Mouse (Mus musculus) heart, embryonic 12.5 days (tissue): ENCODE results near the gene Fam69a. TPM values are rescaled to one million over a fixed set of nuclear protein-coding genes. Genes with fewer than 3 reads are reported as not detected.

Experiments
- ATAC-seq: fragments of 200-750 bp; cut with Nextera tagmentation; 2 replicates; pipeline ENCODE4 v1.8.0; 2017; ENCODE audit warnings: moderate TSS enrichment, moderate library complexity; ENCODE audit not compliant: insufficient number of reproducible peaks, low FRiP score
- H3K27ac ChIP-seq: fragments of 300-500 bp; sonication (generic); 2 replicates; pipeline ENCODE4 v1.5.1; 2016; ENCODE audit warnings: mild to moderate bottlenecking, moderate library complexity; ENCODE audit not compliant: poor library complexity, severe bottlenecking
- H3K27me3 ChIP-seq: fragments of 300-500 bp; sonication (generic); replicated peaks from 2 replicates; pipeline ENCODE4 v1.6.1; 2016; ENCODE audit warnings: mild to moderate bottlenecking, moderate library complexity
- H3K36me3 ChIP-seq: fragments of 300-500 bp; sonication (generic); 2 replicates; pipeline ENCODE4 v1.6.1; 2016; ENCODE audit warnings: mild to moderate bottlenecking, moderate library complexity
- H3K4me1 ChIP-seq: fragments of 300-500 bp; sonication (generic); replicated peaks from 2 replicates; pipeline ENCODE4 v1.6.1; 2016; ENCODE audit warnings: mild to moderate bottlenecking
- H3K4me2 ChIP-seq: fragments of 300-500 bp; sonication (generic); 2 replicates; pipeline ENCODE4 v1.6.1; 2016; ENCODE audit warnings: mild to moderate bottlenecking, moderate library complexity
- H3K4me3 ChIP-seq: fragments of 300-500 bp; sonication (generic); 2 replicates; pipeline ENCODE4 v1.5.1; 2016; ENCODE audit warnings: mild to moderate bottlenecking
- H3K9ac ChIP-seq: fragments of 300-500 bp; sonication (generic); 2 replicates; pipeline ENCODE4 v1.6.1; 2016; ENCODE audit warnings: mild to moderate bottlenecking, moderate library complexity
- H3K9me3 ChIP-seq: fragments of 300-500 bp; sonication (generic); replicated peaks from 2 replicates; pipeline ENCODE4 v1.6.1; 2016; ENCODE audit warnings: mild to moderate bottlenecking, moderate library complexity
- WGBS: fragments of 180-500 bp; shearing (Covaris S2); methylation state at CpG from one replicate; pipeline ENCODE4 v1.1.7; 2016; 5-methylcytosine and 5-hydroxymethylcytosine counted together
- polyA plus RNA-seq: library from polyadenylated mRNA; unstranded; fragments of >200 nt; fragmentation: Nextera tagmentation; extraction: Ambion mirVana; gene quantifications from 2 replicates; pipeline ENCODE4 v1.2.1, GENCODE M21; 2016

Gene Fam69a
- polyA plus RNA-seq, 1 experiment from 2014 or later: 21.0 TPM

DNA sequence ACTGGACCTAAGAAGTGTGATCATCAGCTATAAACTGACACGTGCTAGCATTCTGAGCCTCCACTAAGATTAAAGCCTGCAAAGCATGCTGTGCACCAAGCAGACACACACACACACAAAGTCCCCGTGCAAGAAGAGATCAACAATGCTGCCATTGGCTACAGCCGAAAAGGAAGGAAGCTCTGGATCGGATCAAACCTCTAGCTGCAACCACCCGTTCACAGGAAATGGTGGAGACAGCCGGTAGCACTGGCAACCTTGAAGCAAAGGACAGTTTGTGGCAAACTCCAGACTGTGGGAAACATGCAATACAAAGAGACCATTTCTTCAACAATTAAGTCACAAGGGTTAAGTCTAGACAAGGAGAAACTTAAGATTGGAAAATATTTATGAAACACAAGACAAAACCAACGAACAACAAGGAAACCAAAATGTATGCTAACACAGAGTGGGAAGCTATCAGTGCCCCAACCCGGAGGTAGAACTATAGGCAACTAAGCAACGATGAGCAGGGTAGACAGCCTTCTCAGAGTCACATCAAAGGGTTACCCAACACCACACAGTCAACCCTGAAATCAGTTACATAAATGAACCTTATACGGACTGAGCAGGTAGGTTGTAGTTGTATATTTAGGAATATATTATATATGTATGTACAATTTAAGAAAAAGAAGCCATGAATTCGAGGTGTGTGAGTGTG lies 60.2 kb downstream of the Fam69a start:
- Histone ChIP-seq H3K27me3 (no peaks in the 10 kb centered on the region), H3K9me3 (no peaks in the 10 kb centered on the region), H3K9ac (no peak overlapping the region), H3K4me2 (no peak overlapping the region), H3K4me3 (no peak overlapping the region), H3K36me3 (no peaks in the 10 kb centered on the region), H3K4me1 (no peaks in the 10 kb centered on the region; the same call in 1 of the 2 replicates), H3K27ac (no peak overlapping the region)
- ATAC-seq: 0 out of 2 replicates have a peak, but pooled peaks have one; percentile 55
- 55% methylated on average over 11 of the region's 11 CpGs for WGBS

DNA sequence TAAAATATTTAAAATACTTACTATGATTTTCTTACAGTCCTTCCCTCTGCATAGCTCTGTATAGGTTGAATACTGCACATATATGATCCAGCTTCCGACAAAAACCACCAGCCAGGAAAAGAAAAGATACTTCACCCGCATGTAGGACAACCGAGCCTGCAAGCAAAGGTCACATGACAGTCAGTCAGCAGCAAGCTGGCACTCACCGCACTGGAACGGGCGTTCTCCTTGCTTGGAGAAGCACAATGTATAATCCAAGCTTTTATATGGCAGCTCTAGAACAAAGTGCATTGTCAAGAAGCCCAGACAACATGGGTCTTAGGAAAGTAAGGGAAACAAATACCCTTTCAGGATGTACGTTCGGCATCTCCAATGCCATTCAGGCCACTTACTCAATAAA lies 62.3 kb downstream of the Fam69a start:
- Histone ChIP-seq H3K9me3 (no peaks in the 10 kb centered on the region), H3K4me2 (no peak overlapping the region), H3K36me3 (no peaks in the 10 kb centered on the region), H3K27ac (no peak overlapping the region), H3K4me3 (no peak overlapping the region), H3K9ac (no peak overlapping the region), H3K27me3 (no peaks in the 10 kb centered on the region), H3K4me1 (no peaks in the 10 kb centered on the region; the same call in 1 of the 2 replicates)
- no peak for ATAC-seq
- WGBS: 85% methylated on average over 8 of the region's 8 CpGs

DNA sequence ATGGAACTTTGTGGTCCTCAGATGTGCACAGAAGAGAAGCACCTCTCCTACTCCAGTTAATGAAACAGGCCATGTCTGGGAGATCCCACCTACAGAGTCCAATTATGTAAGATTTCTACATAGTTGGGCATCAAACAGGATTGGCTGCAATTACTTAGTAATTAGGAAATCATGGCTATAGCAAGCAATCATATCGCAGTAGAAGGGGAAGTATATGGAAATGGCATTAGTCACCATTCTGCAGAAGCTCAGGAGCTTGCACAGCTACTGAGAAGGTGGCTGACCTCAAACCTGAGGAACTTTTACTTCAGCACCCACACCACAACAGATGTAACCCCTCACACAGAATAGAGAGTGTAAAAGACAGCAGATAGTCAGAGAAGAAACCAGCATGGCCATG lies 64.0 kb downstream of the Fam69a start:
- H3K9ac ChIP-seq: no peak overlapping the region
- no peaks in the 10 kb centered on the region; the same call in 1 of the 2 replicates for H3K4me1 ChIP-seq
- H3K27ac ChIP-seq: no peak overlapping the region
- ATAC-seq: no peak
- no peak overlapping the region for H3K4me3 ChIP-seq
- H3K4me2 ChIP-seq: no peak overlapping the region
- WGBS: 86% methylated on average over 1 of the region's 1 CpGs
- no peaks in the 10 kb centered on the region for H3K9me3 ChIP-seq
- no peaks in the 10 kb centered on the region for H3K36me3 ChIP-seq
- H3K27me3 ChIP-seq: no peaks in the 10 kb centered on the region

DNA sequence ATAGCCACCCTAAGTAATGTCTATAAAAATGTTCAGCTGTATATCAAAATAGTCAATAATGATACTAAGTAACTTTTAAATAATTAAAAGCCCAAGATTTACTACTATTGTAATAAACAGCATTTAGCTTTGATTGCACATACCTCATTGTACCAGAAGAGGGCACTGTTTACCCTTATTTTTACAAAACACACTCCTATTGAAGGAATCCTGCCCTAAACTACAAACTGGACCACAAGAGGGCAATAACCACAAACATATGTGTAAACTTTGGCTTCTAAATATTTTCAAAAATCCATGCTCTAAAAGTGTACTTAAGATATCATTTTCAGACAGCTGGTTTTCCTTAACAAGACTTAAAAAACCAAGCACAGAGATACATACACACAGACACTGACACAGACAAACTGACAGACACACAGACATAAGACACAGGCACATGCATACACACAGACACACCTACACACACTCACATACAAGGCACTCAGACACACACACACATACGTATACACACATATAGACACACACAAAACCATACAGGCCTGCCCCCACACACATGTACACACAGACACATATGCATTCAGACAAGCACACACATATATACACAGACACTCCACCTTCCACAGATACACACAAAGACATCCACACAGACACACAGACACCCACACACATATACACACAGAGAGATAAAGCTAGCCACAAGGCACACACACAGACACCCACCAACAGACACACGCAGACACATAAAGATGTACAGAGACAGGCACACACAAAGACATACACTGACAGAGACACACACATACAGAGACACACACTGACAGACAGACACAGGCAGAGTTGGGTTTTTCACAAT lies 65.3 kb downstream of the Fam69a start:
- Histone ChIP-seq H3K9me3 (no peaks in the 10 kb centered on the region), H3K36me3 (no peaks in the 10 kb centered on the region), H3K27me3 (no peaks in the 10 kb centered on the region), H3K4me3 (no peak overlapping the region), H3K4me2 (no peak overlapping the region), H3K4me1 (no peaks in the 10 kb centered on the region; the same call in 1 of the 2 replicates), H3K27ac (no peak overlapping the region), H3K9ac (no peak overlapping the region)
- WGBS: 66% methylated on average over 2 of the region's 2 CpGs
- ATAC-seq: no peak

DNA sequence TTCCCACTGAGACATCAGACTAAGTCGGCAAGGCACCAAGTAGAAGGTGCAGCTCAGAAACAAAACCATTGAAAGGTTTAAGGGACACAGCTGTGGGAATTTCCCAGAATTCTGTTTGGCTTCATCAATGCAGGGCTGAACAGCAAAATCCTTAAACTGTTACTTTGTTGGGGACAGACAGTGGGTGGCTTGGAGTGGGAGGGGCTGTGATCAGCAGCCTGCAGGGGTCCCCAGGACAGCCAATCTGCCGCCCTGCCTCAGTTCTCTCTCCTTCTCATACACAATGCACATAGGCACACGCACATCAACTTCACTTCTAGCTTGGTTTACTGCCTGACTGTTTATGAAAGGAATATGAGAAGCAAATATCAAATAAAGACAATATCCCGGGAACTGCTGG lies 71.6 kb downstream of the Fam69a start:
- no peak overlapping the region for H3K27ac ChIP-seq
- no peak overlapping the region for H3K4me3 ChIP-seq
- H3K4me1 ChIP-seq: no peaks in the 10 kb centered on the region
- ATAC-seq: no peak
- 38% methylated on average over 4 of the region's 4 CpGs for WGBS
- no peak overlapping the region for H3K9ac ChIP-seq
- H3K36me3 ChIP-seq: peaks cover under 1% of the 10 kb centered on the region; the same call in 1 of the 2 replicates
- no peaks in the 10 kb centered on the region for H3K9me3 ChIP-seq
- H3K4me2 ChIP-seq: no peak overlapping the region
- H3K27me3 ChIP-seq: no peaks in the 10 kb centered on the region

DNA sequence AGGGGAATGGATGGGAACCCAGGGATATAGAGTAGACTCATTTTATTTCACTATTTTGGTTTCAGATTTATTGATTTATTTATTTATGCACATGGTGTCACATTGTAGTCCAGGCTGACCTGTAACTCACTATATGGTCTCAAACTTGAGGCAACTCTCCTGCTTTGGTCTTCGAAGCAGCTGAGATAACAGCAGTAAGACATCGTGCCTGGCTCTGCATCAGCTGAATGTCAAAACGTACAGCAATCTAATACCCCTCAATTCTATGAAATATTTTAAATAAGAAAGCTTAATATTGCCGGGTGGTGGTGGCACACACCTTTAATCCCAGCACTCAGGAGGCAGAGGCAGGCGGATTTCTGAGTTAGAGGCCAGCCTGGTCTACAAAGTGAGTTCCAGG lies 75.9 kb downstream of the Fam69a start:
- Histone ChIP-seq H3K27ac (no peak overlapping the region), H3K4me1 (no peaks in the 10 kb centered on the region), H3K9me3 (no peaks in the 10 kb centered on the region), H3K4me2 (no peak overlapping the region), H3K27me3 (no peaks in the 10 kb centered on the region), H3K36me3 (peaks cover 38% of the 10 kb centered on the region), H3K9ac (no peak overlapping the region), H3K4me3 (no peak overlapping the region)
- no peak for ATAC-seq
- WGBS: 85% methylated on average over 5 of the region's 5 CpGs

DNA sequence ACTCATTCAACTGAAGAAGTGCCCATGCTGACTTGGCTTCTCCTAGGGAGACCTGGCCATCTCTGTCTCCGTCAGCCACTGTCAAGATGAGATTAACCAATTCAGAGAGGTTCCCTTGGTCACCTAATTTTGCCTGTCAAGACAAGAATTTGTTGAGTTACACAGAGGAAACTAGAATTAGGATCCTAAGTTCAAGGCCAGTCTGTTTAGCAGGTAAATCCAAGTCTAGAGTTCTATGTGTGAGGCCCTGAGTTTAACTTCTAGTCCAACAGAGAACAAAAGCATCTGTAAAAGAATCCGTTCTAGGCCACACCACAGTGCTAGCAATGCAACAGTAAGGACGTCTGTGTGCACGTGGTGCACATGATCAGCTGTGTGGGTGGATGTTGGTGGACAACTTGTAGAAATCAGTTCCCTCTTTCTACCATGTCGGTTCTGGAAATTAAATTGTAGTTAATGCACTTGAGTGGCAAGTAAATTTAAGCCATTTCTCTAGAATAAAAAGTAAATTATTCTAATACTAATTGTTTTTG lies 76.7 kb downstream of the Fam69a start:
- peaks cover 46% of the 10 kb centered on the region for H3K36me3 ChIP-seq
- no peak overlapping the region for H3K4me2 ChIP-seq
- no peak overlapping the region for H3K9ac ChIP-seq
- H3K27ac ChIP-seq: no peak overlapping the region
- WGBS: 64% methylated on average over 5 of the region's 5 CpGs
- H3K4me1 ChIP-seq: no peaks in the 10 kb centered on the region
- H3K4me3 ChIP-seq: no peak overlapping the region
- H3K27me3 ChIP-seq: no peaks in the 10 kb centered on the region
- no peak for ATAC-seq
- H3K9me3 ChIP-seq: no peaks in the 10 kb centered on the region

DNA sequence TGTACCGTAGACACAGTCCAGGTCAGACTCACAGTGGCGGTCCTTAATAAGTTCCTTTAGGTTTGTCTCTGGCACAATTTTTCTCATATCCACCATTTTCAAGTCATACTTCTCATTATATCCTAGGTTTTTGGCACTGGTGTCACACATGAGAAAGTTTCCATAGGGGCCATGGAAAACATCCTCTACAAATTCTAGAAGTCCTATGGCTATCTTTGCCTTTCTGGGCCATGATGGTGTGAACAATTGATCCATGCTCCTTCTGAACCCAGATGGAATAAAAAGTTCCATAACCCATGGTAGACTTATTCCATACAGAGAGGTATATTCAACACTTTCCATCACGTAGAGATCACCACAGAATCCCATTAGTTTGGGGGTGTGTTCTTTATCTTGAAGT lies 77.2 kb downstream of the Fam69a start:
- 85% methylated on average over 3 of the region's 3 CpGs for WGBS
- H3K4me1 ChIP-seq: no peaks in the 10 kb centered on the region
- no peak overlapping the region for H3K4me3 ChIP-seq
- no peak for ATAC-seq
- peaks cover 50% of the 10 kb centered on the region for H3K36me3 ChIP-seq
- no peak overlapping the region for H3K4me2 ChIP-seq
- H3K9ac ChIP-seq: no peak overlapping the region
- H3K27ac ChIP-seq: no peak overlapping the region
- no peaks in the 10 kb centered on the region for H3K27me3 ChIP-seq
- H3K9me3 ChIP-seq: no peaks in the 10 kb centered on the region

DNA sequence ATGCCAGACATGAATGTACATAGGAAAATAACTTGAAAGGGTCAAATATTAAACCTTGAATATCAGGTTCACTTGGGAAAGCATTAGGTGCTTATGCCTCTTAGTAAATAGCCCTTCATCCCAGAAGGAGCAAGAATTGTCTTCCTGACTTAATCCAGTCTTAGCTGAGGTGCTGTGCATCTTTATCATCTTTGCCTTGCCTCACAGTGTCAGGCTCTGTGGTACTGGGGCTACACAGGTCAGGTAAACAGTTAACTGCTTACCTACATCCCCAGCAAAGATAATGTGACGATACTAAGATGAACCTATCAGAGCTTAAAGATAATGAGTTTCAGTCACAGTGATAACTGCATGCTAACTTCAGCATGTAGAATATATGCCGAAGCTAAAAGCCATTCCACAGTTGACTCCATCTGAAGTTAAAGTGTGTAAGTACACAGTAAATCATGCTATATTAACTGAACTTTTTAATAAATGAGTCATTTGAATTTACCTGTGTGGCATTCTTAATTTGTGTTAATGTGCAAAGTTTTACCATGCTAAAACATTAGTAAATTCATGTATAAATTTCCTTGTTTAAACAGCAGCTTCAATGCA lies 78.3 kb downstream of the Fam69a start:
- Histone ChIP-seq H3K36me3 (peaks cover 60% of the 10 kb centered on the region), H3K9ac (no peak overlapping the region), H3K4me1 (no peaks in the 10 kb centered on the region), H3K9me3 (no peaks in the 10 kb centered on the region), H3K27me3 (no peaks in the 10 kb centered on the region), H3K4me3 (no peak overlapping the region), H3K27ac (no peak overlapping the region), H3K4me2 (no peak overlapping the region)
- 56% methylated on average over 2 of the region's 2 CpGs for WGBS
- ATAC-seq: no peak

DNA sequence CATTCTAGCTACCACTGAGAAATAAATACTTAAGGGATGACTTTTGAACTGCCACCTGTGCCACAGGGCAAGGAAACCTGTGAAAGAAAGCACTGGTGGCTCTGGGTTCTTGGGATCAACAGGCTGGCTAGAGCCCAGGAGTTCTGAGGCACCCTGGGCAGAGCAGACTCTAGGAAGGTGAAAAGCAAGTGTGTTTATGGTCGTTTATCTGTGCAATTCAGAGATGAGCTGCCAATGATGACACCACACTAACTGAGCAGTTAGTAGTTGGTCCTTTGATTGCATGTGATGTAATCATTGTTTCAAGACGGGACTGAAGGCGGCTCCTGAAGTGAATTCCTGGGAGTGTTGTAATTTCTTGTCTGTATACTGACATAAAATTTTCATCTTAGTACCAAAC lies 82.6 kb downstream of the Fam69a start:
- ATAC-seq: no peak
- H3K9me3 ChIP-seq: no peaks in the 10 kb centered on the region
- H3K27ac ChIP-seq: no peak overlapping the region
- H3K36me3 ChIP-seq: peaks cover 67% of the 10 kb centered on the region
- no peak overlapping the region for H3K4me2 ChIP-seq
- no peaks in the 10 kb centered on the region for H3K27me3 ChIP-seq
- WGBS: 76% methylated on average over 3 of the region's 3 CpGs
- H3K4me1 ChIP-seq: peaks cover 12% of the 10 kb centered on the region; the same call in 1 of the 2 replicates
- no peak overlapping the region for H3K4me3 ChIP-seq
- no peak overlapping the region for H3K9ac ChIP-seq
